Mouse (Mus musculus) heart, postnatal 0 days (tissue): ENCODE results near the gene Rnf144b. TPM values are rescaled to one million over a fixed set of nuclear protein-coding genes. Genes with fewer than 3 reads are reported as not detected.

ENCODE experiments used
- ATAC-seq: fragments of 200-750 bp; cut with Nextera tagmentation; 2 replicates; pipeline ENCODE4 v1.8.0; 2017; ENCODE audit warnings: low read depth, moderate number of reproducible peaks, moderate library complexity; ENCODE audit not compliant: insufficient read depth
- DNase-seq: peaks from one replicate; pipeline ENCODE4 v3.0.0-alpha.2; 2016; ENCODE audit warnings: low spot score
- H3K27ac ChIP-seq: fragments of 300-500 bp; sonication (generic); 2 replicates; pipeline ENCODE4 v1.5.1; 2014; ENCODE audit warnings: low read depth, mild to moderate bottlenecking
- H3K27me3 ChIP-seq: fragments of 300-500 bp; sonication (generic); 2 replicates; pipeline ENCODE4 v1.6.1; 2014; ENCODE audit warnings: low read length, mixed read lengths; ENCODE audit not compliant: control insufficient read depth, insufficient read depth
- H3K36me3 ChIP-seq: fragments of 300-500 bp; sonication (generic); replicated peaks from 2 replicates; pipeline ENCODE4 v1.6.1; 2014; ENCODE audit warnings: low read length, mixed read lengths; ENCODE audit not compliant: control insufficient read depth, insufficient read depth
- H3K4me1 ChIP-seq: fragments of 300-500 bp; sonication (generic); 2 replicates; pipeline ENCODE4 v1.6.1; 2014; ENCODE audit warnings: antibody characterized with exemption; ENCODE audit not compliant: control insufficient read depth, insufficient read depth
- H3K4me2 ChIP-seq: fragments of 300-500 bp; sonication (generic); 2 replicates; pipeline ENCODE4 v1.6.1; 2014; ENCODE audit warnings: low read depth, mild to moderate bottlenecking, low read length, moderate library complexity
- H3K4me3 ChIP-seq: fragments of 300-500 bp; sonication (generic); 2 replicates; pipeline ENCODE4 v1.5.1; 2014; ENCODE audit warnings: low read depth, low read length
- H3K9ac ChIP-seq: fragments of 300-500 bp; sonication (generic); replicated peaks from 2 replicates; pipeline ENCODE4 v1.6.1; 2014; ENCODE audit warnings: low read depth, low read length, mixed read lengths
- H3K9me3 ChIP-seq: fragments of 300-500 bp; sonication (generic); replicated peaks from 2 replicates; pipeline ENCODE4 v1.6.1; 2016; ENCODE audit warnings: low read length; ENCODE audit not compliant: control insufficient read depth
- CTCF ChIP-seq: IDR thresholded peaks from 2 replicates; pipeline ENCODE4 v1.5.1; 2016; ENCODE audit warnings: antibody characterized with exemption, control low read depth, low read depth
- EP300 ChIP-seq: IDR thresholded peaks from 2 replicates; pipeline ENCODE4 v1.6.1; 2016; ENCODE audit warnings: antibody characterized with exemption, low read depth
- WGBS: fragments of 180-500 bp; shearing (Covaris S2); extraction: QIAGEN DNeasy Blood & Tissue Kit; methylation state at CpG from one replicate; pipeline ENCODE4 v1.1.7; 2014; 5-methylcytosine and 5-hydroxymethylcytosine counted together
- polyA plus RNA-seq: library from polyadenylated mRNA; unstranded; fragments of >200 nt; fragmentation: Nextera tagmentation; extraction: Ambion mirVana; gene quantifications from 2 replicates; pipeline ENCODE4 v1.2.1, GENCODE M21; 2015
- total RNA-seq: library from RNA; depleted of rRNA; stranded (reverse); fragments of >200 nt; gene quantifications from 2 replicates; pipeline ENCODE4 v1.2.3, GENCODE M21; 2014; ENCODE audit warnings: low replicate concordance

Gene Rnf144b
- total and polyA plus RNA-seq, 2 experiments from 2014 or later, result 2.1 to 6.3 TPM

- DNase-seq (no peak), ATAC-seq (no peak)
- H3K9ac ChIP-seq, result no peak overlapping the region
- no peak overlapping the region for H3K27ac ChIP-seq
- H3K27me3 ChIP-seq, result no peaks in the 10 kb centered on the region
- no peak overlapping the region for H3K4me2 ChIP-seq
- 97% methylated on average over 10 of the region's 10 CpGs for WGBS
- no peaks in the 10 kb centered on the region for H3K36me3 ChIP-seq
- H3K9me3 ChIP-seq, result no peaks in the 10 kb centered on the region
- no peak overlapping the region for H3K4me3 ChIP-seq
- H3K4me1 ChIP-seq, result peaks cover 16% of the 10 kb centered on the region
- TF ChIP-seq CTCF, result no peak
- no peak for TF ChIP-seq EP300
These were observed 91.4 kb downstream of the Rnf144b start for GRCm38 (mm10) chr13:47213817-47214216.

- Histone ChIP-seq H3K4me3 (no peak overlapping the region), H3K4me1 (peaks cover 16% of the 10 kb centered on the region), H3K27ac (peak overlapping the region; percentile 27; the same call in 1 of the 2 replicates), H3K36me3 (no peaks in the 10 kb centered on the region), H3K9me3 (no peaks in the 10 kb centered on the region), H3K4me2 (no peak overlapping the region), H3K9ac (no peak overlapping the region), H3K27me3 (no peaks in the 10 kb centered on the region)
- TF ChIP-seq CTCF (no peak), EP300 (no peak)
- DNase-seq (no peak), ATAC-seq (no peak)
- WGBS, result 48% methylated on average over 5 of the region's 5 CpGs
These were observed 92.4 kb downstream of the Rnf144b start for GRCm38 (mm10) chr13:47214895-47215294.

DNA sequence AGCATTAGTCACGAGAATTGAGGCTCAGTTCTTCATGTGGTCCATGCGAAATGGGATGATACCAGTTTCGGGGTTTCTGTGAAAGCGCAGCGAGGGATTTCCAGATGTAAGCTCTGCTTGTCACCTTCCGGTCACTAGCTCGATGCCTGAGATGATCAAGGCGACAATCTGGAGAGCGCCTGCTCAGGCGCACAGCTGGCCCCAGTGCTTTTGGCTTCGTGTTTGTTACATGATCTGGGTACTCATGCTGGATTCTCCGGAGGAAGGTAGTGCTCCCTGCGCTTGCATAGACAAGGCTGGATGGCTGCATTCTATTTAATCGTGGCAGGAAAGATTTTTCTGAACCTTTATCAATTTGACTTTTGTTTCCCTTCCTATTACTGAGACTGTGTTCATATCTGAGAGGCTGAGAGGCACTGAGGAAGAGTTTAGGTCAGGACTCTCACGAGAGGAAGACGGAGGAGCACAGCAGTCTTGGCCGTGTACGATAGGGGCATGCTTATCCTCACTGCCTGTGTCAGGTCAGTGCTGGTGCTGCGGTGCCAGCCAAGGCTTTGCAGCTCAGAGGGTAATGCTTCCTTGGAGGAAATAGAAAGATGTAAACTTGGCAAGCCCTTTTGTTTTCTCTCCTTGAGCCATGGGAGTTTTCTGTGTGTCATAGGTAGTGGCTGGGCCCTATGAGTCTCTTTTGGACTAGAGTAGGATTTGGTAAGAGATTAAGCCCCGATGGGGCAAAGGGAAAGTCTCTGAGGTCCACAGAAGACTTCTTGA is 93.5 kb downstream of the Rnf144b start:
- H3K4me2 ChIP-seq, result no peak overlapping the region
- DNase-seq (no peak), ATAC-seq (no peak)
- no peak overlapping the region for H3K27ac ChIP-seq
- no peaks in the 10 kb centered on the region for H3K36me3 ChIP-seq
- H3K9ac ChIP-seq, result no peak overlapping the region
- 67% methylated on average over 20 of the region's 20 CpGs for WGBS
- no peaks in the 10 kb centered on the region for H3K27me3 ChIP-seq
- H3K4me1 ChIP-seq, result peaks cover 16% of the 10 kb centered on the region
- TF ChIP-seq CTCF (no peak), EP300 (no peak)
- H3K9me3 ChIP-seq, result no peaks in the 10 kb centered on the region
- no peak overlapping the region for H3K4me3 ChIP-seq

GRCm38 (mm10) chr13:47217107-47217571 is 94.7 kb downstream of the Rnf144b start:
- WGBS, result 65% methylated on average over 5 of the region's 5 CpGs
- 0 out of 2 replicates have a peak, but pooled peaks have one; percentile 23 for TF ChIP-seq EP300
- TF ChIP-seq CTCF, result no peak

GRCm38 (mm10) chr13:47218351-47218750 is 95.9 kb downstream of the Rnf144b start:
- 49% methylated on average over 6 of the region's 6 CpGs for WGBS
- TF ChIP-seq CTCF, result no peak
- TF ChIP-seq EP300, result no peak
- Histone ChIP-seq H3K4me2 (no peak overlapping the region), H3K4me3 (no peak overlapping the region), H3K36me3 (no peaks in the 10 kb centered on the region), H3K27me3 (no peaks in the 10 kb centered on the region), H3K27ac (0 out of 2 replicates have a peak overlapping the region, but pooled peaks have one; percentile 1), H3K9me3 (no peaks in the 10 kb centered on the region), H3K9ac (no peak overlapping the region), H3K4me1 (peaks cover 17% of the 10 kb centered on the region)
- ATAC-seq (no peak), DNase-seq (no peak)

More at GRCm38 (mm10) chr13:47217107-47217571, 94.7 kb downstream of the Rnf144b start:
- H3K9me3 ChIP-seq, result no peaks in the 10 kb centered on the region
- no peak for DNase-seq
- no peaks in the 10 kb centered on the region for H3K36me3 ChIP-seq
- no peaks in the 10 kb centered on the region for H3K27me3 ChIP-seq
- peaks cover 16% of the 10 kb centered on the region for H3K4me1 ChIP-seq
- no peak overlapping the region; the same call in 1 of the 2 replicates for H3K27ac ChIP-seq
- ATAC-seq, result peak; percentile 49; the same call in 1 of the 2 replicates
- no peak overlapping the region for H3K4me2 ChIP-seq
- H3K4me3 ChIP-seq, result no peak overlapping the region
- H3K9ac ChIP-seq, result no peak overlapping the region

- H3K9me3 ChIP-seq, result no peaks in the 10 kb centered on the region
- TF ChIP-seq CTCF (no peak), EP300 (no peak)
- H3K27ac ChIP-seq, result no peak overlapping the region
- DNase-seq (no peak), ATAC-seq (no peak)
- 80% methylated on average over 10 of the region's 10 CpGs for WGBS
- no peaks in the 10 kb centered on the region for H3K27me3 ChIP-seq
- H3K36me3 ChIP-seq, result no peaks in the 10 kb centered on the region
- H3K9ac ChIP-seq, result no peak overlapping the region
- no peak overlapping the region for H3K4me3 ChIP-seq
- H3K4me1 ChIP-seq, result peaks cover 27% of the 10 kb centered on the region
- H3K4me2 ChIP-seq, result no peak overlapping the region
These were observed 98.0 kb downstream of the Rnf144b start for GRCm38 (mm10) chr13:47220426-47220825.
